8 mouse cellular contexts compared by ENCODE assay signal in genomic region chr13:94285281-94285871, GRCm38 (mm10). TPM values are rescaled to one million over a fixed set of nuclear protein-coding genes. Genes with fewer than 3 reads are reported as not detected.
A peak's percentile ranks its signal among the peaks of the same experiment; 100 is the strongest.
DNase-seq lines count a peak whose midpoint lies in the region; ATAC-seq and TF ChIP-seq lines count a peak whose summit lies in the region.

Gene Scamp1 (minus strand): TSS chr13:94285857.

- DNase-seq in Muller cell, postnatal 12 days (ENCODE audit: inconsistent ontology term), result peak; percentile 94
- peak; percentile 93 for DNase-seq in cerebellum, adult 9-11 months
- DNase-seq in frontal cortex, adult 2 months (ENCODE audit: extremely low spot score in 1 of 2, low spot score in 1 of 2), result peak; percentile 71 to 92
- peak; percentile 93 for DNase-seq in hindbrain, embryonic 10.5 days (ENCODE audit: low spot score)
- DNase-seq in layer of hippocampus, adult 9-10 months (ENCODE audit: low spot score), result peak; percentile 68
- peak; percentile 85 for DNase-seq in ovary, adult 18-20 months (ENCODE audit: low spot score)
- DNase-seq in thymus, adult 2 months, result peak; percentile 83

- H3K9ac ChIP-seq in lung, embryonic 15.5 days, result peak within 1 kb of the TSS; percentile 77

- no peaks in the 10 kb centered on the region for H3K36me3 ChIP-seq in hindbrain, embryonic 10.5 days
- H3K36me3 ChIP-seq in lung, embryonic 15.5 days, result no peaks in the 10 kb centered on the region
- H3K36me3 ChIP-seq in thymus, adult 2 months (ENCODE audit: control insufficient read depth, insufficient read depth, low read length), result no peaks in the 10 kb centered on the region

- H3K27me3 ChIP-seq in hindbrain, embryonic 10.5 days (ENCODE audit: insufficient read depth, poor library complexity, severe bottlenecking), result peaks cover 5% of the 10 kb centered on the region; the same call in 1 of the 2 replicates
- no peaks in the 10 kb centered on the region for H3K27me3 ChIP-seq in lung, embryonic 15.5 days
- peaks cover 4% of the 10 kb centered on the region; the same call in 1 of the 2 replicates for H3K27me3 ChIP-seq in thymus, adult 2 months (ENCODE audit: control insufficient read depth, insufficient read depth, low read length)

- H3K27ac ChIP-seq in hindbrain, embryonic 10.5 days, result peak within 1 kb of the TSS; percentile 91
- H3K27ac ChIP-seq in lung, embryonic 15.5 days, result peak within 1 kb of the TSS; percentile 62
- H3K27ac ChIP-seq in thymus, adult 2 months (ENCODE audit: control insufficient read depth, insufficient read depth, low read length), result no peak within 1 kb of the TSS

- TF ChIP-seq POLR2A in thymus, adult 2 months (IDR thresholded peaks at IDR 0.05; ENCODE audit: control insufficient read depth, extremely low read depth, insufficient read depth, low read length, poor library complexity), result no peak

- H3K4me2 ChIP-seq in lung, embryonic 15.5 days, result peak within 1 kb of the TSS; percentile 86

- H3K4me1 ChIP-seq in hindbrain, embryonic 10.5 days (replicated peaks), result peaks cover 16% of the 10 kb centered on the region
- peaks cover 11% of the 10 kb centered on the region for H3K4me1 ChIP-seq in lung, embryonic 15.5 days
- peaks cover 9% of the 10 kb centered on the region for H3K4me1 ChIP-seq in thymus, adult 2 months (replicated peaks; ENCODE audit: control insufficient read depth, insufficient read depth, low read length)

- peak within 1 kb of the TSS; percentile 89 for H3K4me3 ChIP-seq in hindbrain, embryonic 10.5 days
- peak within 1 kb of the TSS; percentile 80 for H3K4me3 ChIP-seq in lung, embryonic 15.5 days
- H3K4me3 ChIP-seq in thymus, adult 2 months (ENCODE audit: control insufficient read depth, insufficient read depth, low read length), result peak within 1 kb of the TSS; percentile 65

- ATAC-seq in lung, embryonic 15.5 days (ENCODE audit: borderline replicate concordance, extremely low read depth, low FRiP score, low TSS enrichment), result peak; percentile 95

- WGBS in hindbrain, embryonic 10.5 days, result 0% methylated on average over 62 of the region's 62 CpGs
- 3% methylated on average over 54 of the region's 62 CpGs for WGBS in lung, embryonic 15.5 days
- WGBS in thymus, adult 2 months, result under 1% methylated on average over 59 of the region's 62 CpGs

- TF ChIP-seq CTCF in thymus, adult 2 months (IDR thresholded peaks at IDR 0.05; ENCODE audit: borderline replicate concordance, control insufficient read depth, extremely low read depth, insufficient read depth, low read length, poor library complexity), result 0 out of 2 replicates have a peak, but pooled peaks have one; percentile 18

- no peaks in the 10 kb centered on the region for H3K9me3 ChIP-seq in hindbrain, embryonic 10.5 days
- H3K9me3 ChIP-seq in lung, embryonic 15.5 days, result no peaks in the 10 kb centered on the region

RNA-seq across cellular contexts. Expression of gene Scamp1, which starts in this region (rescaled TPM):
- 127 and 132 TPM in 2 replicates for polyA plus RNA-seq in frontal cortex, adult 2 months (2012; rRNA removed)
- 26.6 and 33.1 TPM in 2 replicates for polyA plus RNA-seq in hindbrain, embryonic 10.5 days (2016; fragmentation: Nextera tagmentation; extraction: Ambion mirVana)
- 29.9 and 31.7 TPM in 2 replicates for polyA plus RNA-seq in lung, embryonic 15.5 days (2015; fragmentation: Nextera tagmentation; extraction: Ambion mirVana)
- polyA plus RNA-seq in thymus, adult 2 months (2012; rRNA removed), result 4.9 and 5.0 TPM in 2 replicates
